Mouse (Mus musculus): Measurements from ENCODE around the gene Ing5. TPM values are rescaled to one million over a fixed set of nuclear protein-coding genes. Genes with fewer than 3 reads are reported as not detected.
"Not testable (repeated sequence)": the region's sequence is repeated elsewhere in the genome, so short reads cannot be mapped to it uniquely, and the experiment has no call there.

Ing5 gene
- 10 to 100 TPM; 10.7 to 12.6 TPM for total RNA-seq (2021)

GRCm38 (mm10) chr1:93803556-93804507 lies at the start of gene Ing5:
Gene Ing5, plus strand, starts transcription at chr1:93803965.
- intact Hi-C loops (cut with DNase I) = loop anchor here (5.0 to 10.0 kb wide), 3 partner anchors 47 to 289 kb away; partner anchors contain the start of gene Farp2
- peak; percentile 98 for DNase-seq (ENCODE audit: low spot score)

- intact Hi-C loops (cut with DNase I) = loop anchor here (5.0 to 10.0 kb wide), 4 partner anchors 48 to 410 kb away; partner anchors contain the start of genes Dtymk, Farp2, Ing5 and Pask
- peak; percentile 85 for DNase-seq (ENCODE audit: low spot score)
These were observed 49.0 kb upstream of the Ing5 start, which contains the start of gene Thap4 for GRCm38 (mm10) chr1:93754573-93755290. Gene Thap4, minus strand, starts transcription at chr1:93754864.

GRCm38 (mm10) chr1:93755291-93755610 lies 48.5 kb upstream of the Ing5 start:
- intact Hi-C loops (cut with DNase I) = loop anchor here (5.0 to 10.0 kb wide), 4 partner anchors 47 to 410 kb away; partner anchors contain the start of genes Dtymk, Farp2, Ing5 and Pask
- no peak for DNase-seq (ENCODE audit: low spot score)

GRCm38 (mm10) chr1:93755618-93756017 lies 48.1 kb upstream of the Ing5 start:
- intact Hi-C loops (cut with DNase I) = loop anchor here (5.0 to 10.0 kb wide), 4 partner anchors 47 to 411 kb away; partner anchors contain the start of genes Dtymk, Farp2, Ing5 and Pask

GRCm38 (mm10) chr1:93756154-93756553 lies 47.6 kb upstream of the Ing5 start:
- intact Hi-C loops (cut with DNase I) = loop anchor here (5.0 to 10.0 kb wide), 4 partner anchors 46 to 411 kb away; partner anchors contain the start of genes Dtymk, Farp2, Ing5 and Pask
- DNase-seq (ENCODE audit: low spot score) = no peak

More at GRCm38 (mm10) chr1:93755618-93756017, 48.1 kb upstream of the Ing5 start:
- no peak for DNase-seq (ENCODE audit: low spot score)

GRCm38 (mm10) chr1:93760076-93760475 lies 43.7 kb upstream of the Ing5 start:
- DNase-seq (ENCODE audit: low spot score) = no peak
- intact Hi-C loops (cut with DNase I) = no loop called here

GRCm38 (mm10) chr1:93763531-93763930 lies 40.2 kb upstream of the Ing5 start:
- DNase-seq (ENCODE audit: low spot score); intact Hi-C loops (cut with DNase I): not testable (repeated sequence)

- no peak for DNase-seq (ENCODE audit: low spot score)
- intact Hi-C loops (cut with DNase I) = no loop called here
These were observed 38.7 kb upstream of the Ing5 start for GRCm38 (mm10) chr1:93764871-93765591.

- no peak for DNase-seq (ENCODE audit: low spot score)
- intact Hi-C loops (cut with DNase I) = no loop called here
These were observed 36.2 kb upstream of the Ing5 start for GRCm38 (mm10) chr1:93767600-93767999.

GRCm38 (mm10) chr1:93769901-93770300 lies 33.9 kb upstream of the Ing5 start:
- intact Hi-C loops (cut with DNase I) = no loop called here
- DNase-seq (ENCODE audit: low spot score) = no peak

GRCm38 (mm10) chr1:93776686-93777085 lies 27.1 kb upstream of the Ing5 start:
- intact Hi-C loops (cut with DNase I) = no loop called here

GRCm38 (mm10) chr1:93786912-93787311 lies 16.9 kb upstream of the Ing5 start:
- intact Hi-C loops (cut with DNase I) = no loop called here
- DNase-seq (ENCODE audit: low spot score) = no peak

More at GRCm38 (mm10) chr1:93776686-93777085, 27.1 kb upstream of the Ing5 start:
- no peak for DNase-seq (ENCODE audit: low spot score)

GRCm38 (mm10) chr1:93794526-93794925 lies 9.2 kb upstream of the Ing5 start:
- DNase-seq (ENCODE audit: low spot score) = no peak
- intact Hi-C loops (cut with DNase I) = no loop called here

GRCm38 (mm10) chr1:93795886-93796285 lies 7.9 kb upstream of the Ing5 start:
- intact Hi-C loops (cut with DNase I) = no loop called here
- no peak for DNase-seq (ENCODE audit: low spot score)

- DNase-seq (ENCODE audit: low spot score) = no peak
- intact Hi-C loops (cut with DNase I) = loop anchor here (2.0 to 10.0 kb wide), 4 partner anchors 44 to 286 kb away; partner anchors contain the start of gene Farp2
These were observed 2.9 kb upstream of the Ing5 start for GRCm38 (mm10) chr1:93800670-93801503.

- intact Hi-C loops (cut with DNase I) = loop anchor here (2.0 to 10.0 kb wide), 4 partner anchors 44 to 287 kb away; partner anchors contain the start of gene Farp2
- DNase-seq (ENCODE audit: low spot score) = peak; percentile 87
These were observed 2.0 kb upstream of the Ing5 start, which contains the start of gene Dtymk for GRCm38 (mm10) chr1:93801741-93802238. Gene Dtymk, minus strand, starts transcription at chr1:93801934.

GRCm38 (mm10) chr1:93802771-93803170 lies 994 bp upstream of the Ing5 start:
- intact Hi-C loops (cut with DNase I) = loop anchor here (5.0 to 10.0 kb wide), 3 partner anchors 45 to 288 kb away; partner anchors contain the start of gene Farp2
- DNase-seq (ENCODE audit: low spot score) = no peak

GRCm38 (mm10) chr1:93804818-93805217 lies 1.1 kb downstream of the Ing5 start:
- DNase-seq (ENCODE audit: low spot score) = no peak
- intact Hi-C loops (cut with DNase I) = loop anchor here (5.0 to 10.0 kb wide), 3 partner anchors 48 to 290 kb away; partner anchors contain the start of gene Farp2

All from heart, postnatal 25 days (tissue).